In genomic region chr19:14123348-14124113, GRCm38 (mm10) we compare ENCODE assay signal across 8 mouse cellular contexts.
DNase-seq lines count a peak whose midpoint lies in the region; ATAC-seq lines count a peak whose summit lies in the region.

No protein-coding gene starts in this region.

- DNase-seq in kidney, adult 8-10 months: peak; percentile 6 to 9
- DNase-seq in forelimb bud, embryonic 11.5 days (ENCODE audit: low read depth, low spot score): peak; percentile 46
- no peak for DNase-seq in liver, embryonic 11.5 days (ENCODE audit: low spot score)
- DNase-seq in retina, embryonic 14.5 days (ENCODE audit: low spot score): peak; percentile 53
- DNase-seq in urinary bladder, postnatal 14 days (ENCODE audit: low spot score): no peak
- DNase-seq in thymus, postnatal 36 days: no peak

- H3K27me3 ChIP-seq in kidney, embryonic 14.5 days (ENCODE audit: control insufficient read depth, insufficient read depth, low read length): no peaks in the 10 kb centered on the region
- H3K27me3 ChIP-seq in liver, embryonic 11.5 days (replicated peaks; ENCODE audit: control insufficient read depth, insufficient read depth, low read length): no peaks in the 10 kb centered on the region

- no peak for ATAC-seq in kidney, embryonic 14.5 days (ENCODE audit: low FRiP score, low TSS enrichment)
- ATAC-seq in liver, embryonic 11.5 days (replicated peaks; ENCODE audit: low FRiP score): no peak
- no peak for ATAC-seq in cerebellum, adult (ENCODE audit: insufficient number of reproducible peaks, low FRiP score, low TSS enrichment)

- H3K4me2 ChIP-seq in kidney, embryonic 14.5 days (replicated peaks; ENCODE audit: low read depth, low read length): no peak overlapping the region
- peak overlapping the region; percentile 19; the same call in 1 of the 2 replicates for H3K4me2 ChIP-seq in liver, embryonic 11.5 days

- H3K4me3 ChIP-seq in kidney, embryonic 14.5 days (ENCODE audit: low read length): no peak overlapping the region
- no peak overlapping the region for H3K4me3 ChIP-seq in liver, embryonic 11.5 days (ENCODE audit: low read depth, low read length)

- no peaks in the 10 kb centered on the region for H3K36me3 ChIP-seq in kidney, embryonic 14.5 days (ENCODE audit: control insufficient read depth, insufficient read depth, low read length)
- H3K36me3 ChIP-seq in liver, embryonic 11.5 days (ENCODE audit: control insufficient read depth, insufficient read depth, low read length): no peaks in the 10 kb centered on the region

- no peaks in the 10 kb centered on the region for H3K9me3 ChIP-seq in kidney, embryonic 14.5 days (ENCODE audit: control insufficient read depth, low read length)
- H3K9me3 ChIP-seq in liver, embryonic 11.5 days (ENCODE audit: control insufficient read depth, low read length): no peaks in the 10 kb centered on the region

- 24% methylated on average over 8 of the region's 8 CpGs for WGBS in kidney, embryonic 14.5 days
- 14% methylated on average over 8 of the region's 8 CpGs for WGBS in liver, embryonic 11.5 days

- no peak overlapping the region for H3K27ac ChIP-seq in kidney, embryonic 14.5 days (ENCODE audit: low read depth, low read length)
- no peak overlapping the region for H3K27ac ChIP-seq in liver, embryonic 11.5 days (ENCODE audit: low read depth, low read length)

- H3K4me1 ChIP-seq in kidney, embryonic 14.5 days (ENCODE audit: control insufficient read depth, insufficient read depth, low read length): no peaks in the 10 kb centered on the region
- H3K4me1 ChIP-seq in liver, embryonic 11.5 days (replicated peaks; ENCODE audit: control insufficient read depth, insufficient read depth, low read length): no peaks in the 10 kb centered on the region

- H3K9ac ChIP-seq in kidney, embryonic 14.5 days (ENCODE audit: low read depth, low read length): no peak overlapping the region
- H3K9ac ChIP-seq in liver, embryonic 11.5 days (ENCODE audit: low read depth, low read length): no peak overlapping the region

Comparison
In these comparisons a context has a peak if more than half of its experiments do, and no peak if none do; other contexts are left out.
1. DNase-seq: peak in kidney, adult 8-10 months (2 of 2), forelimb bud, embryonic 11.5 days (single experiment) and retina, embryonic 14.5 days (single experiment); none in liver, embryonic 11.5 days (single experiment), urinary bladder, postnatal 14 days (single experiment) and thymus, postnatal 36 days (0 of 2).